Mouse (Mus musculus) adrenal gland, postnatal 14 days (tissue): ENCODE data around the gene Kcnmb4. TPM values are rescaled to one million over a fixed set of nuclear protein-coding genes. Genes with fewer than 3 reads are reported as not detected.
A peak's percentile ranks its signal among the peaks of the same experiment; 100 is the strongest.

ENCODE experiments used
- DNase-seq: peaks from one replicate; pipeline ENCODE4 v3.0.0; 2021; ENCODE audit warnings: mixed read lengths
- total RNA-seq: library from RNA; stranded (reverse); gene quantifications from 2 replicates; pipeline ENCODE4 v1.2.3, GENCODE M21; 2021

The Kcnmb4 gene
- total RNA-seq, 1 experiment from 2014 or later, result 5.0 TPM

DNA sequence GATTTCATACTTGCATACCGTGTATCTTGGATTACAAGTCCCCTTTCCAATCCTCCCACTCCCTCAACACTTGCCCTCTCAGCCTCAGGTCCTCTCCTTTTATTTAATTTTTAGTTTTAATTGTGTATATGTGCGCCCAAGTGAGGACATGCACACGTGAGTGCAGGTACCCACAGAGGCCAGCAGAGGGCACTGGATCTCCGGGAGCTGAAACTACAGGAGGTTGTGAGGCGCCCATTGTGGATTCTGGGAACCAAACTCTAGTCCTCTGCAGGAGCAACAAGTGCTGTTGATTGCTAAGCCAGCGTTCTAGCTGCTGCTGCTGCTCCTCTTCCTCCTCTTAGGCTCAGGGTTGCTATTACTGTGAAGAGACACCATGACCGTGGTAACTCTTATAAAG lies 20.9 kb downstream of the Kcnmb4 start:
- DNase-seq, result no peak

DNA sequence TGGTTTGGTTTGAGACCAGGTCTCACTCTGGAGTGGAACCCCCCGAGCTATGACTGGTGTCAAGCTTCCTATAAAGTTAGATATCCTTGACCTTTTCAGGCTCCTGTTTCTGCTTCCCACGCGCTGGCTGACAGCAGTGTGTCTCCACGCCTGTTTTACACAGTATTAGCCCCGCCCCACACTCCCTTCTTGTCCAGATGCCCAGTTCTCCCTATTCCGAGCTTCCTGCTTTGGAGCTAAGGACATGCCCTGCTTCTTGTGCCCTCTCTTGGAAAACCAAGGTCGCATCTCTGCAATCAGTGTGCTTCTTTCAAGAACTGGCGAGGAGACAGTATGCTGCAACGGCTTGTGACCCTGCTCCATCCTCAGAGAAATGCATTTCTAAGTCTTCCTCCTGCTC lies 23.1 kb downstream of the Kcnmb4 start:
- DNase-seq, result peak; percentile 49

DNA sequence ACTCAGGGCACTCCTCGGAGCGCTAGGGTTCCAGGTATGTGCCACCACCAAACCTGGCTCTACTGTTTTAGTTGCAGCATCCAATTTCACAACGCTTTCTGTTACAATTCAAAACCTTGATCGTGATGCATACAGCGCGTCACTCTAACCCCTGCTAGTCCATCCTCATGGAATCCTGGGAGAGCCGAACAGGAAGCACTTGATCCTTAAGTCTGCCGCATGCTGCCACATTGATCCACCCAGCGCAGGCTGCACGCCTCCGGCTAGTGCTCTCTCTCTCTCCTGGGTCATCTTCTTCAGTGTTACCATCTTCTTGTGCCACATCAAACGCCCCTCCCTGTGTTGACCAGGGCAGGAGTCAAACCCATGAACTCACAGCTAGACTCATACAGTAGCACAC lies 25.5 kb downstream of the Kcnmb4 start:
- DNase-seq, result no peak

DNA sequence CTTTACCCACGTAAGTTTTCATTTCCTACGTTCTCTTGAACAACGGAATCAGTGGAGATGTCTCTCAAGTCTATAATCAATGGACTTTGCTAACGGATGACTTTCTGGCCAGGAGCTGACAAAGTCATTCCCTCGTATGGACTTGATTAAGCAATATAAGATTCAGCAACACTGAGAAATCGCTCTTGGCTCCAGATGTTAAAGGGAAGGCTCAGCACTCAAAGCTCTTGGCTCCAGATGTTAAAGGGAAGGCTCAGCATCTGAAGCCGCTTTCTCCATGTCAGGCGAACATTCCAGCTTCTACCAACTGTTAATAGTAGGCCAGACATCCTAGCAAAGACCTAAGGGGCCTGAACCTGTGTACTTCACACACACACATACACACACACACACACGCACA lies 26.5 kb downstream of the Kcnmb4 start:
- no peak for DNase-seq

DNA sequence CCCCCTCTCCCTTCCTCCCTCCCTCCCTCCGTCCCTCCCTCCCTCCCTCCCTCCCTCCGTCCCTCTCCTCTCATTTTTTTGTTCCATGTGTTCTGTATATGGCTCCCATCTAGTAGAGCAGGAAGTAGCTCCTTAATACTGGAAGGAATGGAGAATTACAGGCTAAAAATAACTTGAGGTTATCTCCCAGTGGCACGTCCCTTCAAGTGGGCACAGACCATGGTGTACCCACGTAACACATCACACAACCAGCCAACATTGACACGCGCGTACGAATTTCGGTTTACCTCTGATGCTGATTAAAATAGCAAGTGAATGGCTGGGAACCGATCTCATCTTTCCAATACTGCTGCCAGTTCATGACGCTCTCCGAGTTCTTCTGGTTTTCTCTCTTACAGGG lies 27.6 kb downstream of the Kcnmb4 start:
- no peak for DNase-seq

DNA sequence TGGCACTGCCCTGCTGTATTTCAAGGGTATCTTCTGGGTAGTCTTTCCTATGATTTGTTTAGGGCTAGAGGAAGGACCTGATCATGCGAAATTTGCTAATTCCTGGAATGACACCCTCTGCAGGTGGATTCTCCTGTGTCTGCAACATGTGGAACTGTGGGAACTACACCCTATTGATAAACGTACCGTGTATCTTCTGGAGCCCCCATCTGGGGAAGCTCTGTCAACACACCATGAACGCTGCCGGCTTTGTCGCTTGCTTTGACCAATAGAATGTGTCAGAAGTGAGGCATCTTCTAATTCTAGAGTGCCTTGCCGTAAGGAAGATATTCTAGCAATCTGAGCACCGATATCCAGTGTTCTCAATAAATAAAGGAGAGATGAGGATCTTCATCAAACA lies 28.9 kb downstream of the Kcnmb4 start:
- DNase-seq, result no peak

DNA sequence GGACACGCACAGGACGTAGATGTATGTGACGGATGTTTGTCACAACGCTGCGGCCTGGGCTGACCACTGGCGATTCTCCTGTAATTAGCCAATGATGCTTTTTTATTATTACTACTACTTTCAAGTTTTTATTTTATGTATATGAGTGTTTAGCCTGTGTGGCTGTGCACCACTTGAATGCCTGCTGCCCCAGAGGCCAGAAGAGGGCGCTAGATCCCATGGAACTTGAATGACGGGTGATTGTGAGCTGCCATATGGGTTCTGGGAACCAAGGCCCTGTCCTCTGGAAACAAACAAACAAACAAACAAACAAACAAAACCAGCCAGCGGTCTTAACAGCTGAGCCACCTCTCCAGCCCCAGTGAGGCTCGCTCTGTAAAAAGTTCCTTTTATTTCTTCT lies 29.3 kb downstream of the Kcnmb4 start:
- no peak for DNase-seq

DNA sequence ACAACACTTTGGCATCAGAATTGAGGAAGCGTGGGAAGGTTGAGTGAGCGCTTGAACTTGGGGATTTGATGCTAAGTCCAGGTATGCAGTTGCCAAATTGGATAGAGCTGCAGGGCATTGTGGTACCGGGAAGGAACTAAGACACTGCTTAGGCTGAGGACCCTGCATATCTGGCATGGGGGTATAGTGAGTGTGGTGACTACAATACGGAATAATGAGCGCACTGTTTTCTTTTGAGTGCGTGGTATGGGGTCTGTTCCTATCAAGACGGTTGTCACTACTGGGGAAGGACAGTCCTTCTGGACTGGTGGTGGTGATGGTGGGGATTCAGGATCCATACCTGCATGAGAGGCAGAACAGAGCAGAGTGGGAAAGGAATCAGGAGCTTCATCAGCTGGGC lies 32.7 kb downstream of the Kcnmb4 start:
- no peak for DNase-seq

DNA sequence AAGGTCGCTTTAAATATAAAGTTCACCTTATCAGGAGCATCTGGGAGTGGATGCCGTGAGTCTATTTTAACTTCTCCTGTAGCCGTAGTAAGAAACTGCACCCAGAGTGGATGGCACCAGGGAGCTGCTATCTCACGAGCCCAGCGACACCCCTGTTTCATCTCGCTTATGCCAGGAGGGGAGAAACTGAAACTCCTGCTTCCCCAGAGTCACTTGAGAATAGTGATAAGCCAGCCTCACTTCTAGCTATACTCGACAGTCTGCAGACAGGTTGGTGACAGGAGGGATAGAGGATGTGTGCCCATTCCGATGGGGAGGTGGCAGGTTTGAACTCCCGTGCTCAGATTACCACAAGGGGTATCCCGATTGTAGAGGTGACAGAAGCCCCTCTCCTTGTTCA lies 33.6 kb downstream of the Kcnmb4 start:
- no peak for DNase-seq

DNA sequence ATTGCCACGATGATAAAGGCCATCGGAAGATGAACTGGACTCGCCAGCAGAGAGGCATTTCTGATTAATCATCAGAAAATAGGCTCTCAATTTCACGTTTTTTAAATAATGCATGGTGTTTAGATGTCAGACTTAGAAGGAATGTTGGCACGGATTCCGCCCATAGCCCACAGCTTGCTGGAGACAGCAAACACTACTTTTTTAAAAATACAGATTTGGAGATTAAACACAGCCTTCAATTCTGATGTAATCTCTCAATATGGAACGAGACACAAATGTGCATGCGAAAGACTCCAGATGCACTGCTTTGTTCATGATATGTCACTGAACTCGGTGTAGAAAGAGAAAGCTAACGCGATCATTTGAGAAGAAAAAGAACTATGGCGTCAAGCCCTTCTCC lies 38.2 kb downstream of the Kcnmb4 start:
- DNase-seq, result no peak

DNA sequence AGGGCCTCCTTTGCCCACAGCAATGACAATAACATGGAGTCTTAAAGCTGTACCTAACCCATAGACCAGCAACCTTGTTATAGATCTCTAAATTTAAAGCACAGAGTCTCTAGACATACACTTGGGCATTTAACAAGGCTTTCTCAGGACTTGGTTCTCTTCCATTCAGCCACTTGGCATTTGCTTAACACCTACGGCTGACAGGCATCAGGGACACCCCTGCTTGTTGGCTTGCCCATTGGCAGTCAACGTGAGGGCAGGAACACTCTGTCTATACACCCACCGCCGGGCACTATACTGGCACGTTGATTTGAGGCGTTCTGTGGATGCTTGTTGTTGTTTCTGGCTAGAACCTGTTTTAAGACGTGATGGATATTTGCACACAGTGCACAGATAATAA lies 41.3 kb downstream of the Kcnmb4 start:
- DNase-seq, result no peak

DNA sequence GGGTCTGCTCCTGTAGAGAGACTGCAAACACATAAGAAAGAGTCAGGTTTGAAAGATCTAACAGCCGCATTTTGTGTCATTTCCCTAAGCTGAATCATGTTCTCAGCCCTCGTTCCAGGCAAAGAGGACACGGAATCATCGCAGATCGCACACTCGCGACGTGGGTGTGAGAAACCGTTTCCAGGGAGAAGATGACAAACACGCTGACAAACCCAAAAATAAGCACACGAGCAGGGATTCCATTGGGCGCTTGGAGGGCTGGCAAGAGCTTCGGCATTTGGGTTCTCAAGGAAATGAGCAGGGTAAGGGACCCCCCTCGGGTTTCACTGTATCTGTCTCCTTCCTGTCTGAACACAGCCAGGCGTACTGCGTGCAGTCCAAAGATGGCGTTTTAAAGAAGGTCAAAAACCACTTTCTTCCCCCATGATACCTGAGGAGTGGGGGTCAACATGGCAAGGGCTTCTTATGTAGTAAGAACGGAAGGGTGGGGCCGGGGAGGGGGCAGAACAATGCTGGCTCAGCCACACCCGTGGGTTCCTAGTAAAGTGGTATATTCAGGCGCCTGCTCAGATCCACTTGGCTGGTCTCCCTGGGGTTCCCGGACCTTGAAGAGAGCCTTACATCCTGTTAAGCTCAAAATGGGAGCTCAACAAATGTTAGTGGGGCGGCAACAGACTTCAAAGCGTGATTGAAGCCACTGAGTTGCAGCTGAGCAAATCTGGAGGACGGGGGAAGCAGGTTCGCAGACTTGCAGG lies 45.5 kb downstream of the Kcnmb4 start:
- DNase-seq, result no peak

DNA sequence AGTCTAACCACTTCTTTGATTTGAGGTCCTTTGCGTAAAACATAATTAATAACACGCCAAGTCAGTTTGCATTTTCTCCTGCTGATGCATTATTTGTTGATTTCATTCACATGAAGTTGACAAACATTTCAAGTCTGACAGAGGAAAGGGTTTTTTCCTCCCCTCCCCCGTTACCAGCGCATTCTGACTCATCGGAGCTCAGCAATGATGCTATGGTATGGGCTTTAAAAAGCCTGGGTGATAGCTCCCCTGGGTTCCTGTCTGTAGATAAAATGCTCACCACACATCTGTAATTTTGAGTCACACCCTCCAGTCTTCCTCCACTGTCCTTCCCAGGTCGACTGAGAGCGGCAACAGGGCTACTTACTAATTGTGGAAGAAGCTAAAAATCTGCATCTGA lies 47.5 kb downstream of the Kcnmb4 start:
- no peak for DNase-seq

DNA sequence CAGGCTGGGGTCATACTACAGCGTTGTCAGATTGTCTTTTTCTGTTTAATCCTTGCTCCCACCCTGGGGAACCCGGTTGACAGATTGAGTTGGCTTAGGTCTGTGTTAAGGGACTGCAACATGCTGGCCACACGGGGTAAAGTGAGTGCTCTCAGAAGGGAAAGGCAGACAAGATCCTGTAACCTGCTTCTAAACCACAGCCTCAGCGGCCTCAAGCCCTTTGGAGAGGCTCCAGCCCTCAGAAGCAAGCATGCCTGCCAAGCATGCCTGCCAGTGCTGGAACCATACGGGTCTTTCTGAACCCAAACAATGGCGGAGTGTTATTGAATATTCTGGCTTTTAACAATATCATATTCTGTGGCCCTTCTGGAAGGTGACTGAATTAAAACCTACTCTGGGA lies 48.8 kb downstream of the Kcnmb4 start:
- no peak for DNase-seq

DNA sequence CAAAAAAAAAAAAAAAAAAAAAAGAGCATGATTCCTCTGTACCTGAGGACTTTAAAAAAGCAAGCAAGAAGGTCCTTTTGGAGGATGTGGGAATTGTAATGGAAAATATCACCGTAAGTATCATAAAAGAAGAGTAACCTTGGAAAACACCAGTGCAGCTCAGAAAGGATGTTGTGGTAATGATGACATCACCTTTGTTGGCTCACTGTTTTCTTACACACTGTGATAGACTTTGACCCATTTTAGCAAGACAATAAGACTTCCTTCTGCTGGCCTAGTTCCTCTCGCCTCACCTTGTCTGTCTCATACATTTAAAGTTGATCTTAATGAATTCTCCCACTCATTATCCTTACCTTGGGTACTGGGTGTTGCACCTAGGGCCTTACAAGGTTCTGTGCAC lies 51.1 kb downstream of the Kcnmb4 start:
- DNase-seq, result no peak

DNA sequence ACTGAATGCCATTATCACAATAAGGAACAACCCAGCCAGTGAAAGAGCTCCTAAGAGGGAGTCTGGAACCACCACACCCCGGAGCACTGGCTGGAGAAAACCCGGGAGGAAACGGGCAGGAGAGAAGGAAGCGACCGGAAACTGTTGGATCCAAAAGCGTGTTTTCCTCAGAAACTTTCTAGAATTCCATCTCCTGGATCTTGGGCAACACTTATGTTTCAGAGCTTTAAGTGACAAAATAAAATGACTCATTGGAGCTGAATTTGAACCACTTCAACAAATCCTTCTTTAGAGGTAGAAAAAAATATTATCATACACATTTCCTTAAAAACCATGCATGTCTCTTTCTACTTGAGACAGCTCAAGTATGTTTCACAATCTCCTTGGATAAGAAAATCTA lies 52.7 kb downstream of the Kcnmb4 start:
- DNase-seq, result no peak

DNA sequence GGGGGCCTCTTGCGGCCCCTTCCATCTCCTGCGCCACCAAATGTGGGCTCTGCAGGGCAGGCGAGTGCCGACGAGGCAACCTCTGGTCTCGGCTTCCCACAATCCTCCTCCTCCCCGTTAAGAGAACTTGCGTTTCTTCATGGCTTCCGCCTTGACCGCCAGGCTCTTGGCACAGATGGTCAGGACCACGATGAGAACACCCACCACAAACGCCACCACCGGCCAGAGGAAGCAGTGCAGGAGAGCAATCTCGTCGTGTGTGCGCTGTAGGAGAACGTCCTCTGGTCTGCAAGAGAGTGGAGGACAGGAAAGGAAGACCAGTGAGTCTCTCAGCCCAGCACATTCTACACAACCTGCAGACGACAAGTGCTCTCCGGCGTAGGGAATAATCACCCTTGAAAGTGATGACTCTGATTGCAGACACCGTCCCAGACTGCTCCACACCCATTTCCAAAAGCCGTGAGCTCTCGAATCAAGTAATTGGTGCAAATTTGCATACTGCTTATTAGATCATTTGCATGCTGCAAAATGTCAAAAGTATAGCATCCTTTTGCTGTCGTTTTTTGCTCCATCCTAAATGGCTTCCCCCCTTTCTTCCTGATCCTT lies 55.5 kb downstream of the Kcnmb4 start:
- DNase-seq, result no peak

DNA sequence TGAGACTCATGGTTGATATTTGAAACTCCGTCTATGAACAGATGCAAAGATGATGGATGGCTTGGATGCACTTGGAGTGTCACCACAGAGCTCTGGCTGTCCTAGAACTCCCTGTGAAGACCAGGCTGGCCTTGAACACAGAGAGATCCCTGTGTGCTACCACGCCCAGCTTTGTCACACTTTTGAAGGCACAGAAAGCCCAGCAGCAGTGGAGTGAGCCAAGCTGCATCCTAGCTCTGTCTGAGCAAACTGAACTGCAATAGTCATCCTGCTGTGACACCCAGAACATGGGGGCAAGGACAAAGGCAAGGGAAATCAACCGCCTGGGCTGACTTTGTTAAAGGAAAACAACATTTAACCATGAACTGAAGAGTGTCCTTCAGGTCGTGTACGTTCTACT lies 57.0 kb downstream of the Kcnmb4 start:
- peak; percentile 71 for DNase-seq

DNA sequence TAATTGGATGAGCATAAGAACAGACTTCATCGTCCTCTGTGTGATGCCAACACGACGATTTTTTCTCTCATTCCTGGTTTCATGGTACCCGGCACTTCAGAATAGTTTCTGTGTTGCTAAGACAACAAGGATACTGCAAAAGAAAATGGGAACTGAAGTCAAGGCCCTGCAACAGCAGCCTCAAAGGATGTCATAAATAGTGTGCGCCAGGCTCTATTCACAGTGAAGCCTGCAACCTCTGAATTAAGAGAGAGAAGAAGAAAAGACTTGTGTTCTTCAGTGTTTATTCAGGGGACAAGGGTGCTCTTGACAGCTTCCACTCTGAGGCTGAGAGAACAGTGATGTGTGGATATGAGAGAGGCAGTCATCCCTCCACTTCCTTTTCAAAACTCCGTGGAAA lies 57.5 kb downstream of the Kcnmb4 start:
- no peak for DNase-seq

DNA sequence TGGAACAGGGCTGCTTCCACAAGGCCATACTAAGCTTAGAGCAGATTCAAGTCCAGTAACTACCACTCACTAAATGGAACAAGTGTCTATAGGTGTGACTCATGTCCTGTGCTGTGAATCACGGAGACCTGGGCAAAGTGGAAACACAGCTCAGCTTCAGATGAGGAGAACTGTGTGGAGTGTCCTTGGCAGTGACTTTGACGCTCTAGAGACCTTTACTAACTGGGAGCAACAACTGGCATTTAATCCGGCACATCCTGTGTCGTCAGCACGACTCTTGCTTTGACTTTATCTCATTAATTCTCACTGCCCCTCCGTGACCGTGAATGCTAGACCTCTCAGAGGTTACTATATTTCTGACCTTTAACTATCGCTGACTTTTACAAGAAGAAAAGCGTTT lies 62.9 kb downstream of the Kcnmb4 start:
- peak; percentile 43 for DNase-seq

DNA sequence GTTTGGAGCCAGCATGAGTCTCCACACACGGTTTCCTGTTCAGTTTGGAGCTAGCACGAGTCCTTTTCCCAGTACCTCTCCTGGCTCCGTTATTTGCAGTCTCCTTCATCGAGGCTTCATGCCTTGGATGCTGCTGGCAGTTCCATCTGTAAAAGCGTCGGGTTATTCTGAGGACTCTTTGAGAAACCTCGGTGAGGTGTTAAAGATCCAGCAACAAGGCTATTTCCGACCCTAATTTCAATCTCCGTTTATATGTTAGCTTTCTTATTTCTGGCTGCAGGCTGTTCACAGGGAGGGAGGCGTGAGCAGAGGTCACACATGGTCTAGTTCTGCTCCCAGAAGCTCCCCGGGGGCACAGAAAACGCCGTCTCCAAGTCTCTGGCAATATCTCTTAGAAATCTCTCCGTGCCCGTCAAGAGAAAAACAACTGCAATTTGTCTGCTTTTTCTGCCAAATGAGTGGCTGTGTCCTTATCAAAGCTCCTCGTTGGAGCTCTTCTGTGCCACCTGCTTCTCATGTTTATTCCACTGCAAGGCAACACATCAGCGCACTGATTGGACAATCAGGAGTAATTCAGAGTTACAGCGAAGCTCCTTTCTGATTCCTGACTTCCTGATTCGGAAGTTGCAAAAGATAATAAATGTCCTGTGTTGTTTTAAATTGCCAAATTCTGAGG lies 65.9 kb downstream of the Kcnmb4 start:
- no peak for DNase-seq

DNA sequence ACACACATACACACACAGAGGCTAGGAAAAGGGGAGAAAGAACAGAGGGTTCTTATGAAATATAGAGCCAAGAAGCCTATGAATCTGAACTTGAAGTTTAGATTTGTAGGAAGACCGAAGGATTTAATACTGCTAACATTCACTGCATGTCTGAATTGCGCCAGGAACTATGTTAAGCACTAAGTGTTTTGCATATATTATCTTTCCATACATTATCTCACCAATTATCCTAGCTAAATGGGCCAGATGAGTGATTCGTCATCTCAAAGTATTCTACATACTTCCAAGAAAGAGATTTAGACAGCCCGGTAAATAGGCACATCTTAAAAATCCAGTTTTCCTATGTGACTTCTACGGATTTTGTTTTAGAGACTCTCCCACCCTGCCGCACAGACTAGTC lies 68.7 kb downstream of the Kcnmb4 start:
- no peak for DNase-seq

DNA sequence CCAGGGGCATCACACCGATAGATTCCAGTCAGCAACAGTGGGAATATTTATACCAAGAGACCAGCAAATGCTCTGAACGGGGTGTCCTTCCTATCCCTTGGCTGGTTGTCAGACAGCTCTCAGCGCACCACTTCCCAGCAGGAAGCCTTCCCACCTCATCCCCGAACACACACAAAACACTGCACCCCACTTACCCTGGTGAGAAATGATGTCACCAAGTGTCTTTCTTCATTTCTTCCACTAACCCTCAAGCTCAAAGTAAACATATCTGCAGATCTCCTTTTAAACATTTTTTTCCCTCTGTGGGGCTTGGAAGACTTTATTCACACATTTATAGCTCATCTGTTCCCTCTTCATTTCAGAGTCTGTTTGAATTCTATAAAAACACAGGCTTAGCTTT lies 70.0 kb downstream of the Kcnmb4 start:
- DNase-seq, result no peak
